Mouse (Mus musculus) heart, postnatal 0 days (tissue): ENCODE data around the gene Helz.

Source experiments
- CTCF ChIP-seq: IDR thresholded peaks from 2 replicates; pipeline ENCODE4 v1.5.1; 2016; ENCODE audit warnings: antibody characterized with exemption, control low read depth, low read depth
- EP300 ChIP-seq: IDR thresholded peaks from 2 replicates; pipeline ENCODE4 v1.6.1; 2016; ENCODE audit warnings: antibody characterized with exemption, low read depth

- TF ChIP-seq CTCF (no peak), EP300 (no peak)
Measured at GRCm38 (mm10) chr11:107521153-107521552, 26.6 kb upstream of the Helz start.
